Mouse (Mus musculus): ENCODE results near the gene Prpf4. TPM values are rescaled to one million over a fixed set of nuclear protein-coding genes. Genes with fewer than 3 reads are reported as not detected.
A peak's percentile ranks its signal among the peaks of the same experiment; 100 is the strongest.

Gene Prpf4
- polyA plus RNA-seq, 1 experiment from 2014 or later = 11.6 TPM

- ATAC-seq (ENCODE audit: extremely low read depth, insufficient number of reproducible peaks, low FRiP score, low TSS enrichment) = no peak
- 92% methylated on average over 6 of the region's 6 CpGs for WGBS
- H3K4me1 ChIP-seq = no peaks in the 10 kb centered on the region
- H3K27me3 ChIP-seq (replicated peaks) = no peaks in the 10 kb centered on the region
- no peaks in the 10 kb centered on the region for H3K9me3 ChIP-seq
- H3K36me3 ChIP-seq = peaks cover 100% of the 10 kb centered on the region
- no peak overlapping the region for H3K27ac ChIP-seq (replicated peaks)
- H3K9ac ChIP-seq = no peak overlapping the region
- no peak overlapping the region for H3K4me3 ChIP-seq
- no peak overlapping the region for H3K4me2 ChIP-seq
Observed at GRCm38 (mm10) chr4:62419091-62419490, 10.5 kb downstream of the Prpf4 start.

- Histone ChIP-seq H3K27ac (replicated peaks) (no peak overlapping the region), H3K4me1 (peaks cover 9% of the 10 kb centered on the region; the same call in 1 of the 2 replicates), H3K36me3 (peaks cover 51% of the 10 kb centered on the region), H3K27me3 (replicated peaks) (no peaks in the 10 kb centered on the region), H3K4me3 (no peak overlapping the region), H3K9ac (no peak overlapping the region), H3K4me2 (no peak overlapping the region), H3K9me3 (no peaks in the 10 kb centered on the region)
- ATAC-seq (ENCODE audit: extremely low read depth, insufficient number of reproducible peaks, low FRiP score, low TSS enrichment) = no peak
- WGBS = 87% methylated on average over 4 of the region's 4 CpGs
Observed at GRCm38 (mm10) chr4:62425891-62426290, 17.3 kb downstream of the Prpf4 start.

- H3K4me2 ChIP-seq = peak overlapping the region; percentile 38
- H3K4me1 ChIP-seq = peaks cover 9% of the 10 kb centered on the region; the same call in 1 of the 2 replicates
- H3K27ac ChIP-seq (replicated peaks) = no peak overlapping the region
- H3K9ac ChIP-seq = no peak overlapping the region
- H3K36me3 ChIP-seq = peaks cover 28% of the 10 kb centered on the region
- 51% methylated on average over 17 of the region's 17 CpGs for WGBS
- 0 out of 2 replicates have a peak overlapping the region, but pooled peaks have one; percentile 3 for H3K4me3 ChIP-seq
- no peak for ATAC-seq (ENCODE audit: extremely low read depth, insufficient number of reproducible peaks, low FRiP score, low TSS enrichment)
- no peaks in the 10 kb centered on the region for H3K27me3 ChIP-seq (replicated peaks)
- no peaks in the 10 kb centered on the region for H3K9me3 ChIP-seq
Observed at GRCm38 (mm10) chr4:62427978-62428758, 19.6 kb downstream of the Prpf4 start.

- no peaks in the 10 kb centered on the region for H3K27me3 ChIP-seq (replicated peaks)
- peaks cover 15% of the 10 kb centered on the region for H3K36me3 ChIP-seq
- H3K27ac ChIP-seq (replicated peaks) = no peak overlapping the region
- H3K4me1 ChIP-seq = peaks cover 9% of the 10 kb centered on the region; the same call in 1 of the 2 replicates
- no peaks in the 10 kb centered on the region for H3K9me3 ChIP-seq
- no peak overlapping the region for H3K4me2 ChIP-seq
- no peak overlapping the region for H3K9ac ChIP-seq
- no peak for ATAC-seq (ENCODE audit: extremely low read depth, insufficient number of reproducible peaks, low FRiP score, low TSS enrichment)
- H3K4me3 ChIP-seq = no peak overlapping the region
- 80% methylated on average over 9 of the region's 9 CpGs for WGBS
Observed at GRCm38 (mm10) chr4:62429616-62430015, 21.0 kb downstream of the Prpf4 start.

- Histone ChIP-seq H3K36me3 (peaks cover 5% of the 10 kb centered on the region), H3K4me2 (no peak overlapping the region), H3K27me3 (replicated peaks) (no peaks in the 10 kb centered on the region), H3K27ac (replicated peaks) (no peak overlapping the region), H3K4me1 (peaks cover 9% of the 10 kb centered on the region; the same call in 1 of the 2 replicates), H3K4me3 (no peak overlapping the region), H3K9ac (no peak overlapping the region), H3K9me3 (no peaks in the 10 kb centered on the region)
- ATAC-seq (ENCODE audit: extremely low read depth, insufficient number of reproducible peaks, low FRiP score, low TSS enrichment) = no peak
Observed at GRCm38 (mm10) chr4:62430678-62431077, 22.1 kb downstream of the Prpf4 start.

- Histone ChIP-seq H3K36me3 (no peaks in the 10 kb centered on the region), H3K9ac (no peak overlapping the region), H3K9me3 (no peaks in the 10 kb centered on the region), H3K4me1 (peaks cover 9% of the 10 kb centered on the region; the same call in 1 of the 2 replicates), H3K27ac (replicated peaks) (no peak overlapping the region), H3K4me2 (no peak overlapping the region), H3K4me3 (no peak overlapping the region), H3K27me3 (replicated peaks) (no peaks in the 10 kb centered on the region)
- ATAC-seq (ENCODE audit: extremely low read depth, insufficient number of reproducible peaks, low FRiP score, low TSS enrichment) = peak; percentile 73
- WGBS = 73% methylated on average over 4 of the region's 4 CpGs
Observed at GRCm38 (mm10) chr4:62431522-62431921, 22.9 kb downstream of the Prpf4 start.

GRCm38 (mm10) chr4:62433939-62434870, 25.6 kb downstream of the Prpf4 start:
- Histone ChIP-seq H3K9ac (no peak overlapping the region), H3K27ac (replicated peaks) (no peak overlapping the region), H3K4me2 (no peak overlapping the region), H3K4me1 (no peaks in the 10 kb centered on the region), H3K9me3 (no peaks in the 10 kb centered on the region), H3K4me3 (no peak overlapping the region), H3K27me3 (replicated peaks) (no peaks in the 10 kb centered on the region), H3K36me3 (no peaks in the 10 kb centered on the region)
- WGBS = 71% methylated on average over 7 of the region's 7 CpGs
- no peak for ATAC-seq (ENCODE audit: extremely low read depth, insufficient number of reproducible peaks, low FRiP score, low TSS enrichment)

GRCm38 (mm10) chr4:62435081-62435480, 26.5 kb downstream of the Prpf4 start, which contains the start of gene Rnf183:
TSS of gene Rnf183 (minus strand) at chr4:62435252.
- Histone ChIP-seq H3K36me3 (no peaks in the 10 kb centered on the region), H3K4me2 (no peak within 1 kb of the TSS), H3K27ac (replicated peaks) (no peak within 1 kb of the TSS), H3K4me1 (no peaks in the 10 kb centered on the region), H3K9ac (no peak within 1 kb of the TSS), H3K9me3 (no peaks in the 10 kb centered on the region), H3K4me3 (no peak within 1 kb of the TSS), H3K27me3 (replicated peaks) (no peaks in the 10 kb centered on the region)
- ATAC-seq (ENCODE audit: extremely low read depth, insufficient number of reproducible peaks, low FRiP score, low TSS enrichment) = no peak
- 76% methylated on average over 6 of the region's 6 CpGs for WGBS

- WGBS = 79% methylated on average over 3 of the region's 3 CpGs
Observed at GRCm38 (mm10) chr4:62437256-62437778, 28.7 kb downstream of the Prpf4 start.

GRCm38 (mm10) chr4:62437871-62438270, 29.3 kb downstream of the Prpf4 start:
- Histone ChIP-seq H3K27ac (replicated peaks) (no peak overlapping the region), H3K36me3 (no peaks in the 10 kb centered on the region), H3K4me1 (0 out of 2 replicates have a peak, but pooled peaks cover 2% of the 10 kb centered on the region), H3K4me3 (no peak overlapping the region), H3K4me2 (no peak overlapping the region), H3K27me3 (replicated peaks) (no peaks in the 10 kb centered on the region), H3K9ac (no peak overlapping the region), H3K9me3 (no peaks in the 10 kb centered on the region)
- no peak for ATAC-seq (ENCODE audit: extremely low read depth, insufficient number of reproducible peaks, low FRiP score, low TSS enrichment)
- 83% methylated on average over 7 of the region's 7 CpGs for WGBS

More at GRCm38 (mm10) chr4:62437256-62437778, 28.7 kb downstream of the Prpf4 start:
- no peak overlapping the region for H3K4me2 ChIP-seq
- no peak overlapping the region for H3K4me3 ChIP-seq
- H3K9me3 ChIP-seq = no peaks in the 10 kb centered on the region
- H3K4me1 ChIP-seq = 0 out of 2 replicates have a peak, but pooled peaks cover 2% of the 10 kb centered on the region
- no peak overlapping the region for H3K9ac ChIP-seq
- no peak for ATAC-seq (ENCODE audit: extremely low read depth, insufficient number of reproducible peaks, low FRiP score, low TSS enrichment)
- H3K27me3 ChIP-seq (replicated peaks) = no peaks in the 10 kb centered on the region
- no peaks in the 10 kb centered on the region for H3K36me3 ChIP-seq
- no peak overlapping the region for H3K27ac ChIP-seq (replicated peaks)

GRCm38 (mm10) chr4:62439793-62440192, 31.2 kb downstream of the Prpf4 start:
- WGBS = 60% methylated on average over 4 of the region's 4 CpGs
- Histone ChIP-seq H3K4me1 (0 out of 2 replicates have a peak, but pooled peaks cover 2% of the 10 kb centered on the region), H3K9ac (no peak overlapping the region), H3K9me3 (no peaks in the 10 kb centered on the region), H3K27me3 (replicated peaks) (no peaks in the 10 kb centered on the region), H3K4me2 (no peak overlapping the region), H3K36me3 (no peaks in the 10 kb centered on the region), H3K27ac (replicated peaks) (no peak overlapping the region), H3K4me3 (no peak overlapping the region)
- ATAC-seq (ENCODE audit: extremely low read depth, insufficient number of reproducible peaks, low FRiP score, low TSS enrichment) = no peak

Data from heart, embryonic 13.5 days (tissue).